Mouse (Mus musculus) urinary bladder, adult 2 months (tissue): ENCODE measurements around the gene Med13l. TPM values are rescaled to one million over a fixed set of nuclear protein-coding genes. Genes with fewer than 3 reads are reported as not detected.
A peak's percentile ranks its signal among the peaks of the same experiment; 100 is the strongest.

Source experiments
- DNase-seq: peaks from one replicate; pipeline ENCODE4 v3.0.0; 2022; ENCODE audit warnings: low spot score
- polyA plus RNA-seq: library from polyadenylated mRNA; depleted of rRNA; stranded (reverse); fragments of >200 nt; gene quantifications from 2 replicates; pipeline ENCODE4 v1.2.3, GENCODE M21; 2012

Med13l gene
- polyA plus RNA-seq, 1 experiment, result 9.9 TPM

- DNase-seq, result no peak
Measured at GRCm38 (mm10) chr5:118556387-118556937, 4.0 kb upstream of the Med13l start.

GRCm38 (mm10) chr5:118558841-118559240 lies 1.6 kb upstream of the Med13l start:
- no peak for DNase-seq

GRCm38 (mm10) chr5:118559584-118560384 lies 695 bp upstream of the Med13l start:
- DNase-seq, result peak; percentile 83

GRCm38 (mm10) chr5:118561086-118561987 lies 858 bp downstream of the Med13l start:
- DNase-seq, result peak; percentile 34

- no peak for DNase-seq
Measured at GRCm38 (mm10) chr5:118562206-118562605, 1.7 kb downstream of the Med13l start.

GRCm38 (mm10) chr5:118563590-118563989 lies 3.1 kb downstream of the Med13l start:
- no peak for DNase-seq

- no peak for DNase-seq
Measured at GRCm38 (mm10) chr5:118567395-118567794, 6.9 kb downstream of the Med13l start.

GRCm38 (mm10) chr5:118569017-118569416 lies 8.5 kb downstream of the Med13l start:
- no peak for DNase-seq

- no peak for DNase-seq
Measured at GRCm38 (mm10) chr5:118569606-118570580, 9.4 kb downstream of the Med13l start.

GRCm38 (mm10) chr5:118571504-118571903 lies 11.0 kb downstream of the Med13l start:
- DNase-seq, result no peak

- no peak for DNase-seq
Measured at GRCm38 (mm10) chr5:118574236-118574635, 13.8 kb downstream of the Med13l start.

GRCm38 (mm10) chr5:118574997-118575396 lies 14.5 kb downstream of the Med13l start:
- DNase-seq, result no peak

GRCm38 (mm10) chr5:118575909-118576308 lies 15.4 kb downstream of the Med13l start:
- DNase-seq, result no peak

GRCm38 (mm10) chr5:118576731-118577130 lies 16.3 kb downstream of the Med13l start:
- DNase-seq, result no peak

- no peak for DNase-seq
Measured at GRCm38 (mm10) chr5:118585355-118585754, 24.9 kb downstream of the Med13l start.

- no peak for DNase-seq
Measured at GRCm38 (mm10) chr5:118586560-118586959, 26.1 kb downstream of the Med13l start.

GRCm38 (mm10) chr5:118588381-118588925 lies 28.0 kb downstream of the Med13l start:
- no peak for DNase-seq

GRCm38 (mm10) chr5:118589186-118589892 lies 28.9 kb downstream of the Med13l start:
- no peak for DNase-seq

GRCm38 (mm10) chr5:118590868-118591267 lies 30.4 kb downstream of the Med13l start:
- no peak for DNase-seq

GRCm38 (mm10) chr5:118591826-118592499 lies 31.5 kb downstream of the Med13l start:
- DNase-seq, result no peak
